8 mouse cellular contexts compared by ENCODE assay signal in the genomic region with DNA sequence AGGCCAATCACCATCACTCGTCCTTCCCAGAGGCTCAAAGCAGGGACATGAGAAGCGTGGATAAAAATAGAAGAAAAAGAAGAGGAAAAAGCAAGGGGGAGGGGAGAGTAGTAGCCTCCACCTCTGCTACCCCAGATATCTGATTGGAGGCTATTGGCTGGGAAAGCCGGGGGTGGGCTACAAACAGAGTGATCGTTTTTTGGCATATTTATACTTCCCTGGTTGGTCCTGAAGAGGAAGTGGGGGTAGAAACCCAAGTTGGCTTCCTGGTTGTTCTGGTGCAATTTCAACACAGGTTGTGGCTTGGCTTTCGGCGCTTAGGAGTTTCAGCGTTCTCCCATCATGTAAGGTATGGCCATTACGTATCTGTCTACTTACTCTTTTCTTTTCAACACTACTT. TPM values are rescaled to one million over a fixed set of nuclear protein-coding genes. Genes with fewer than 3 reads are reported as not detected.
DNase-seq lines count a peak whose midpoint lies in the region; ATAC-seq and TF ChIP-seq lines count a peak whose summit lies in the region.

Klhl23 (plus strand) TSS at position 234 of the 400 bp plus-strand sequence.

- peak within 1 kb of the TSS; percentile 89 for H3K9ac ChIP-seq in heart, embryonic 12.5 days

- H3K4me3 ChIP-seq in testis, adult 2 months (ENCODE audit: control insufficient read depth, low read depth, low read length), result peak within 1 kb of the TSS; percentile 75
- peak within 1 kb of the TSS; percentile 85 for H3K4me3 ChIP-seq in embryonic facial prominence, embryonic 10.5 days
- peak within 1 kb of the TSS; percentile 91 for H3K4me3 ChIP-seq in heart, embryonic 12.5 days

- intact Hi-C loops in left cerebral cortex, postnatal 25 days (cut with DNase I), result no loop called here

- peak within 1 kb of the TSS; percentile 71 for H3K4me2 ChIP-seq in heart, embryonic 12.5 days

- H3K36me3 ChIP-seq in testis, adult 2 months (ENCODE audit: control insufficient read depth, insufficient read depth, low read length), result no peaks in the 10 kb centered on the region
- peaks cover 19% of the 10 kb centered on the region for H3K36me3 ChIP-seq in embryonic facial prominence, embryonic 10.5 days (replicated peaks)
- peaks cover 20% of the 10 kb centered on the region for H3K36me3 ChIP-seq in heart, embryonic 12.5 days

- TF ChIP-seq CTCF in testis, adult 2 months (IDR thresholded peaks at IDR 0.05; ENCODE audit: control insufficient read depth, insufficient read depth, insufficient replicate concordance, low read depth, low read length), result no peak

- 26% methylated on average over 8 of the region's 8 CpGs for WGBS in embryonic facial prominence, embryonic 10.5 days
- 3% methylated on average over 8 of the region's 8 CpGs for WGBS in heart, embryonic 12.5 days

- peaks cover 3% of the 10 kb centered on the region for H3K4me1 ChIP-seq in testis, adult 2 months (ENCODE audit: control insufficient read depth, insufficient read depth, low read length)
- H3K4me1 ChIP-seq in embryonic facial prominence, embryonic 10.5 days, result peaks cover 23% of the 10 kb centered on the region
- H3K4me1 ChIP-seq in heart, embryonic 12.5 days (replicated peaks), result peaks cover 27% of the 10 kb centered on the region

- peak within 1 kb of the TSS; percentile 78 for H3K27ac ChIP-seq in testis, adult 2 months (ENCODE audit: control insufficient read depth, insufficient read depth, low read depth, low read length)
- peak within 1 kb of the TSS; percentile 98 for H3K27ac ChIP-seq in embryonic facial prominence, embryonic 10.5 days (replicated peaks)
- peak within 1 kb of the TSS; percentile 98 for H3K27ac ChIP-seq in heart, embryonic 12.5 days (ENCODE audit: poor library complexity, severe bottlenecking)

- no peaks in the 10 kb centered on the region for H3K9me3 ChIP-seq in embryonic facial prominence, embryonic 10.5 days
- no peaks in the 10 kb centered on the region for H3K9me3 ChIP-seq in heart, embryonic 12.5 days (replicated peaks)

- ATAC-seq in heart, embryonic 12.5 days (ENCODE audit: insufficient number of reproducible peaks, low FRiP score), result peak; percentile 25; the same call in 1 of the 2 replicates

- DNase-seq in testis, postnatal 10 days (ENCODE audit: low spot score), result no peak
- peak; percentile 31 for DNase-seq in embryonic facial prominence, embryonic 10.5 days (ENCODE audit: low spot score)
- no peak for DNase-seq in left cerebral cortex, postnatal 25 days (ENCODE audit: low spot score in 2 of 2)
- peak; percentile 7 for DNase-seq in mesoderm, embryonic 11.5 days (ENCODE audit: low read depth, low spot score)
- peak; percentile 7 to 11 for DNase-seq in thymus, postnatal 36 days
- DNase-seq in MN1 (ENCODE audit: low spot score), result no peak

- H3K27me3 ChIP-seq in testis, adult 2 months (ENCODE audit: control insufficient read depth, insufficient read depth, low read length), result no peaks in the 10 kb centered on the region
- no peaks in the 10 kb centered on the region for H3K27me3 ChIP-seq in embryonic facial prominence, embryonic 10.5 days (replicated peaks; ENCODE audit: low read depth, poor library complexity, severe bottlenecking)
- no peaks in the 10 kb centered on the region for H3K27me3 ChIP-seq in heart, embryonic 12.5 days (replicated peaks)

- TF ChIP-seq POLR2A in testis, adult 2 months (IDR thresholded peaks at IDR 0.05; ENCODE audit: control insufficient read depth, low read depth, low read length), result no peak

RNA-seq across cellular contexts. Expression of gene Klhl23, which starts in this region (rescaled TPM):
- 10.9 and 20.3 TPM in 2 replicates for polyA plus RNA-seq in testis, adult 2 months (2012; rRNA removed)
- 24.3 and 24.7 TPM in 2 replicates for polyA plus RNA-seq in embryonic facial prominence, embryonic 10.5 days (2016; fragmentation: Nextera tagmentation; extraction: Ambion mirVana)
- 58.9 and 64.1 TPM in 2 replicates for polyA plus RNA-seq in heart, embryonic 12.5 days (2016; fragmentation: Nextera tagmentation; extraction: Ambion mirVana)
- 10 to 100 TPM; 64.3 to 65.9 TPM for total RNA-seq in left cerebral cortex, postnatal 25 days (2021)

Comparison
In these comparisons a context has a peak if more than half of its experiments do, and no peak if none do; other contexts are left out.
1. DNase-seq: peak in embryonic facial prominence, embryonic 10.5 days (single experiment), mesoderm, embryonic 11.5 days (single experiment) and thymus, postnatal 36 days (2 of 2); none in testis, postnatal 10 days (single experiment), left cerebral cortex, postnatal 25 days (0 of 2) and MN1 (single experiment).
2. Peak in every context shown above with its lines, with median percentiles within 50 percentile points of each other: H3K27ac ChIP-seq and H3K4me3 ChIP-seq.